Mouse (Mus musculus) spleen, adult 18-20 months (tissue): ENCODE results near the gene Fbxl19.
"Not testable (repeated sequence)": the region's sequence is repeated elsewhere in the genome, so short reads cannot be mapped to it uniquely, and the experiment has no call there.

Source experiments
- DNase-seq, 2 experiments: peaks; one replicate each; pipeline ENCODE4 v3.0.0; 2022; ENCODE audit warnings: mixed read lengths in 2 of 2

Fbxl19 gene

GRCm38 (mm10) chr7:127732066-127732465 lies 12.3 kb upstream of the Fbxl19 start, which contains the start of gene Ctf2:
TSS of gene Ctf2 (minus strand) at chr7:127732166.
- DNase-seq: not testable (repeated sequence)

DNA sequence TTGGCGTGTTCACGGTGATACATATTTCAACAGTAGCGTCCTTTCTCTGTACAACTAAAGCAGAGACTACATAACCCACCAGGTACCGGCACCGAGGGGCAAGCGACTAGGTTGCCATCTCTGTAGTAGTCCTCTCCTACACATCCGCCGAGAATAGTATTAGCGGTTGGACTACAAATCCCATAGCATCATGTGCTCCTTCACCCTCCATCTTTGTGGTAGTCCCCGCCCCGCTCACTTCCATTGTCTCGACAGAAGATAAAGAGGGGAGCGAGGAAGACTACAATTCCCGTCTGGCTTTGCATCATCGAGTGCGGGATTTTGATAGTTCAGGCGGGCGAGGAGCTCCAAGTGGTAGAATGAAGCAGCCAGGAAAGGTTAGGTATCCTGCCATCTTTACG lies 908 bp downstream of the Fbxl19 start:
- peak; percentile 76 to 79 for DNase-seq

DNA sequence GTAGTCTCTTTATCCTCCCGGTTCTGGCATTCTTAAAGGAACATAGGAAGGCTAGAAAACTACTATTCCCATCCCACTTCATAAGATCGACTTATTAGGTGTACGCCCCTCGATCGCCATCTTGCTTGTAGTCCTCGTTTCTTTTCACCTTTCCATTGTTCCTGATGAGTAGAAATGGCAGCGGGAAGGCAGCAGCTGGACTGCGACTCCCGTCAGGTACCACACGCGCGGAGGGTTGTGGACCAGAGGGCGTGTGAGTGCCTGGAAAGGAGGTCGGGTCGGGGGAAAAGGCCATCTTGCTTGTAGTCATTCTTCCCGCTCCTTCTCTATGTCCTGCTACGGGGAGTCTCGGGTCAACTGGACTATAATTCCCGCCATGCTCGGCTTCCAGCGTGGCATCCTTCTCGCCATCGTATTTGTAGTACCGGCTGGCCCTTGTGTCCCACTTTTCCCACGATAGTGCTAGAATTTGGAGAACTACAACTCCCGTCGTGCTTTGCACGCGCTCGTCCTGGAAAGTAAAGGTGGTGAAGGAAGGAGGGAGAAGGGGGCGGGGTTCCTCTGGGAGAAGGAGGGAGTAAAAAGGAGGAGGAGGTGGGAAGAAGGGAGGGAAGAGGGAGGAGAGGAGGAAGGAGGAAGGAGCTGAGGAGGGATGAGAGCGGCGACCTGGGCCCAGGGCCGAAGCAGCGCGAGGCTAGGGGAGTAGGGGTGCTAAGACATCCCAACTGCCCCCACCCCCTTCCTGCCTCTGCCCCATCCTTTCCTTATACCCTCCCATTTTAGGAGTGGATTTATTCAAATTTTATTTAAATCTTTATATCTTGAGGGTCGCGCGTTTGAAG lies 1.5 kb downstream of the Fbxl19 start:
- DNase-seq: peak; percentile 68 to 77

DNA sequence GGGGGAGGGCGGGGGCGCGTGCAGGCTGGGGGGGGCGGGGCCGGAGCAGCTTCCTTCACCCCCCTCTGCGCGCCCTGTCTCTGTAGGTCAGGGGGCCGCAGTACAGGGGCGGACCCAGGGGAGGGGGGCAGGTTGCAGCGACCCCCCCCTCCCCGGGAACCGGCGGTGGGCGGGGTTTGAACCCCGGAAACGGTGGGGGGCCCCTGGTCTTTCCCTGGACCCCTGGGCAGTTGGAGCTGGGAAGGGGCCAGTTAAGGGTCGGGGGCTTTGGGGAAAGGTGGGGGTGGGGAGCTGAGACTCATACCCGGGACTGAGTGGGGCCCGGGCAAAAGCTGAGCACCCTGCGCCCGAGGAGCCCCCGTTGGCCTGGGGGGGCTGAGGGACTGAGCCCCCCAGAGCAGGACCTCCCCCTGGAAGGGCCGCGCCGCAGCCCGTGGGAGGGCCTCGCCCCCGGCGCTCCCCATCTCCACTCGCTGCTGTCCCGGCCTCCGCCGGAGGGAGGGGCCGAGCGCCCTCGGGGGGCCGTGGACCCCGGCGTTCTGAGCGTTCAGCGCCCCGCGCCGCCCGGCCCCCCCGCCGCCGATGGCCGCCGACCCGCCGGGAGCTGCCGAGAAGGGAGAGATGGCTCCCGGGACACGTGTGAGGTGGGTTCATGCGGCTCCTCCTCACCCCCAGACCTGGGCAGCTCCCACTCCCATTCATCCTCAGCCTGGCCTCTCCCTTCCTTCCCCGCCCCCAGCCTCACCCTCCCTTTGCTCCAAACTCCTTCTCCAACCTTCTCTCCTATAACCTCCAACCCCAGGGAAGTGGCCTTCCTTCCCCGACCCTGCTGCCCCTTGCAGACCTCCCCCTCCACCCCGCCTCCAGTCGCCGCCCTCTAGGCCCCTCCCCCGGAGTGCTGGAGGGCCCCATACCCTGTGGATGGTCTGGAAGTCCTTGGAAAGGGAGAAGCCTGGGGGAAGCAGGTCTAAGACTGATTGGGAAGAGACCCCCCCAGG lies 2.5 kb downstream of the Fbxl19 start:
- peak in 1 of 2 experiments; percentile 27 for DNase-seq

- DNase-seq: no peak
These were observed 3.4 kb downstream of the Fbxl19 start for GRCm38 (mm10) chr7:127747559-127748234.

DNA sequence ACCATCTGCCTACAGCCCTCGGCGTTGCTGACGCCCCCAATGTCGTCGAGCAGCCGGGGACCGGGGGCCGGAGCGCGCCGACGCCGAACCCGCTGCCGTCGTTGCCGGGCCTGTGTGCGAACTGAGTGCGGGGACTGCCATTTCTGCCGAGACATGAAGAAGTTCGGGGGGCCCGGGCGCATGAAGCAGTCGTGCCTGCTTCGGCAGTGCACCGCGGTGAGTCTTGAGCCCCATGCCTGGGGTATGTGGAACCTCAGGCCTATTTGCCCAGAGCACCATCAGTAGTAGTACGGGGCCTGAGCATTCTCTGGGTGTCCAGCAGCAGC lies 3.9 kb downstream of the Fbxl19 start:
- no peak for DNase-seq

GRCm38 (mm10) chr7:127750131-127751127 lies 6.1 kb downstream of the Fbxl19 start:
- no peak for DNase-seq

- DNase-seq: no peak
These were observed 7.3 kb downstream of the Fbxl19 start for GRCm38 (mm10) chr7:127751619-127752018.

GRCm38 (mm10) chr7:127752069-127752468 lies 7.7 kb downstream of the Fbxl19 start:
- no peak for DNase-seq

GRCm38 (mm10) chr7:127753158-127753557 lies 8.8 kb downstream of the Fbxl19 start:
- no peak for DNase-seq

GRCm38 (mm10) chr7:127753741-127754140 lies 9.4 kb downstream of the Fbxl19 start:
- DNase-seq: no peak

GRCm38 (mm10) chr7:127759716-127760115 lies 15.4 kb downstream of the Fbxl19 start:
- no peak for DNase-seq

GRCm38 (mm10) chr7:127760478-127760877 lies 16.1 kb downstream of the Fbxl19 start:
- DNase-seq: no peak

DNA sequence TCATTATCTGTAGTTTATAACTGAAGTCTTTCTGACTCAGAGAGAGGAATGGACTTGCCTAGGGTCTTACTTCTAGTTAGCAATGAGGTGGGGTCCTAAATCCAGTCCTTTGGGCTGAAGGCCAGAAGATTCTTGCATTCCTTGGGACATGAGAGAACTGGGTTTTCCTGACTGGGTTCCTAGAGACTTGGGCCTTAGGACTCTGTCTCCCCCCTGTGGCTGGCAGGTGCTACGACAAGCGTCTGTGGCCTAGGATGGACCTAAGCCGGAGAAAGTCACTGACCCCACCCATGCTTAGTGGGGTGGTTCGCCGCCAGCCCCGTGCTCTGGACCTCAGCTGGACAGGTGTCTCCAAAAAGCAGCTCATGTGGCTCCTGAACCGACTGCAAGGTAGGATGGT lies 16.7 kb downstream of the Fbxl19 start:
- peak; percentile 38 to 73 for DNase-seq

- no peak for DNase-seq
These were observed 19.3 kb downstream of the Fbxl19 start for GRCm38 (mm10) chr7:127763642-127764041.

DNA sequence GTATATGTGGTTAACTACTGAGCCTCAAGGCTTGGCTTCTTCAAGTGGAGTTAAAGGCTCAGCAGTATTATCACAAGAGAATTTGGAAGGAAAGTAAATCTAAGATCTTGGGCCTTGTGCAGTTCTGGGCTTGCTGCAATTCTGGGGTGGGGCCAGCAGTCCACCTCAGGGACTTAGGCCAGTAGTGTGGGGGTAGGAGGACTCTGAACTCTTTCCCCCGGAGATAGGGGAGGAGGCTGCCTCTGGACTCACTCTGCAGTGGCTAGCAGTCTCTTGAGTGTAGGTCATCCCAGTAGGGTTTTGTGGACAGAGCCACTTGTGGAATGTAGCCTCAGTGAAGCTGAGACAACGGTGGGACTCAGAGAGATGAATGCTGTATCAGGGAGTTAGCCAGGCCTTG lies 21.4 kb downstream of the Fbxl19 start:
- no peak for DNase-seq

GRCm38 (mm10) chr7:127766851-127767609 lies 22.7 kb downstream of the Fbxl19 start:
- DNase-seq: no peak

- no peak for DNase-seq
These were observed 23.5 kb downstream of the Fbxl19 start for GRCm38 (mm10) chr7:127767671-127768345.

- DNase-seq: no peak
These were observed 24.1 kb downstream of the Fbxl19 start for GRCm38 (mm10) chr7:127768346-127768996.
